Mouse (Mus musculus) skeletal muscle tissue, adult 2 months (tissue): ENCODE measurements around the gene Serpine1.

ENCODE experiments used
- DNase-seq: peaks from one replicate; pipeline ENCODE4 v3.0.0-alpha.2; 2012; ENCODE audit warnings: low read depth, low spot score

Gene Serpine1

DNA sequence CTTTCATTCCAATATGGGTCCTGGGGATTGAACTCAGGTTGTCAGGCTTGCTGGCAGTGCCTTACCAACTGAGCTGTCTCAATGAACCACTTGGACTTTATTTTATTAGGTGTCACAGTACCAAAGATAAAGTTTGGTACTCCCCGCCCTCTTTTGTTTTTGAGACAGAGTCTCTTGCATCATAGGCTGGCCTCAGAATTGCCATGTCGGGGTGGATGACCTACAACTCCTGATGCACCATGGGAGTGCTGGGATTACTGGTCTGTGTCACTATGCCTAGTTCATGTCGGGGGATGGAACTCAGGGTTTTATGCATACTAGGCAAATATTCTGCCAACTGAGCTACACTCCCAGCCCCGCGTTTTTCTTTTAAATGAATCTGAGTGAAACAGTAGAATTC lies 17.2 kb downstream of the Serpine1 start:
- no peak for DNase-seq

DNA sequence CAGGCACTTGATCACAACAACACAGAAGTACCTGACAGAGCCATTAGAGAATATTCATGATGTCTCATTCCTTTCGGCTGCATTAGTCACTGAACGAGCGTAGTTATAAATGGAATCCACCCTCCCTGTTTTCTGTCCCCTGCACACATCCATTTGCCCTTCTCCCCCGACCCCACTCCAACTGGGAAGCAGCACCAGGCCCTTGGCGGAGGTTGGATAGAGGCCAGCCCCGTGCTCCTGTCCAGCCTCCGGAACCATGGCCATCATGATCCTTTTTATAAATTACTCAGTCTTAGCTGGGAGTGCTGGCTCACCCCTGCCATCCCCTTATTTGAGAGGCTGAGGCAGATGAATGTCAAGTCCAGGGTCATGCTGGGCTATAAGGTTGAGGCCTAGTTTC lies 17.8 kb downstream of the Serpine1 start:
- DNase-seq, result no peak

DNA sequence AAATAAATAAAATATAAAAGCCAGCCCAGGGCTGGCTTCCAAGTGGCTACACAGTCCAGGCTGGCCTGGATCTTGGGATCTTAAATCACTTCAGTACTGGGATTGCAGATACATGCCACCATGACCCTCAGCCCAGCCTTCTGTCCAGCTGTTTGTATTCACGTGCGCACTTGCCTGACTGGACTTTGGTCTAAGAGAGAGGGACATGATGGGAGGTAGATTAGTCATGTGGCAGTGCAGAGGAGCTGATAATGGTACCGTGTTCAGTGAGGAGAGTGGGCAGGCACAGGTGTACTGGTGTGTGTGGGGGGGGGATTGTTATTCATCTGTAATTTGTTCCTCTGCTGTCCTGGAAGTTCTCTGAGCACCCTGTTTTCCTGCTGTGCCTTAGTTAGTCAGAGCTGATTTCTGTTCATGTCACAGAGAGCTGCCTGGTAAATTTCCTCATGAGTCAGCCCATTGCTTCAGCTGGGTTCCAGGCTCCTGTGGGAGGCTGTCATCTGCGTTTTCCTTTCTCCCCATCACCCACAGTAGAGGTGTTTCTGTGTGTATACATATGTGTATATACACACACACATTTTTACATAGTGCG lies 20.1 kb downstream of the Serpine1 start:
- no peak for DNase-seq

DNA sequence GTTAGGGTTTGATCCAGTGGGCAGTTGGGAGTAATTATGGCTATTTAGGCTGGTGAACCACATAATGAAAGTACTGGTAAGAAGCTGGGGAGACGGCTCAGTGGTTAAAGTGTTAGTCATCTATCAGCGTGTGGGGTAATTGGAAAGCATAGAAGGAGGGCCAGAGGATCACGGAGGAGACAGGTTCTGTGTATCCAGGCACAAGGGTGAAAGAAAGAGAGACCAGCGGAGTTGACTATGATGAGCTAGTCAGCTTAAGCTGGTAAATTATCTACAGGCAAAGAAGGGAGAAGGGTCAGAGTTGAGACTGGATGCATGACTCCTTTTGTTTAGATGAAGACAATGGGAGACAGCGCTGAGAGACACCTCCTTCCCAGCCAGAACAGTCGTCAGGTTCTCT lies 20.9 kb downstream of the Serpine1 start:
- no peak for DNase-seq

DNA sequence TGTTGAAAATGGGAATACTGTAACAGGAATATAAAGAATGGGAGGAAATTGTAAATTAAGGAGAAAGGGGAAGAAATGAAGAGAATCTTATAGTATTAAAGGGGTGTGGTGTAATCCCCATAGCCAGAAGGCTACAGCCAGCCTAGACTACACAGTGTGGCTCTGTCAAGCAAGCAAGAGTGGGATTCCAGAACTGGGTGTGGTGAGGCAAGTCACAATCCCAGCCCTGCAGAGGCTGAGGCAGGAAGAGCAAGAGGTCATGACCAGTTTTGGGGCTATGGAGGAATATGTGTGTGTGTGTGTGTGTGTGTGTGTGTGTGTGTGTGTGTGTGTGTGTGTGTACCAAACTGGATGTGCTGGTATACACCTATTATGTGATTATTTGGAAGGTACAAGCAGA lies 25.1 kb downstream of the Serpine1 start:
- no peak for DNase-seq

DNA sequence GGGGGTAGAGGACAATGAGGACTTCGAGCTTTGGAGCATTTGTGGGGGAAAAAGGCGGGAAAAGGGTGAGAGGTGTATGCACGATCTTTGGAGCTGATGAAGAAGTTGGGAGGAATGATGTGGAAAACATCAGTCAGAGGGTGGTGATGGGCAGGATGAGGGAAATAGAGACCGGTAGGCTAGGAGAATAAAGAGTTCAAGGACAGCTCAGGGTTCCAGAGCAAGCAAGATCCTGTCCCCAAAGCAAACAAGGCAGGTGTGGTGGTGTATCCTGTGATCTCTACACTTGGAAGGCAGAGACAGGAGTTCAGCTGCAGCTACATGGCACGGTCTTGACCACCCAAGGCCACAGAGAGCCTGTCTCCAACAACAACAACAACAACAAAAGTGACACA lies 25.7 kb downstream of the Serpine1 start:
- no peak for DNase-seq

DNA sequence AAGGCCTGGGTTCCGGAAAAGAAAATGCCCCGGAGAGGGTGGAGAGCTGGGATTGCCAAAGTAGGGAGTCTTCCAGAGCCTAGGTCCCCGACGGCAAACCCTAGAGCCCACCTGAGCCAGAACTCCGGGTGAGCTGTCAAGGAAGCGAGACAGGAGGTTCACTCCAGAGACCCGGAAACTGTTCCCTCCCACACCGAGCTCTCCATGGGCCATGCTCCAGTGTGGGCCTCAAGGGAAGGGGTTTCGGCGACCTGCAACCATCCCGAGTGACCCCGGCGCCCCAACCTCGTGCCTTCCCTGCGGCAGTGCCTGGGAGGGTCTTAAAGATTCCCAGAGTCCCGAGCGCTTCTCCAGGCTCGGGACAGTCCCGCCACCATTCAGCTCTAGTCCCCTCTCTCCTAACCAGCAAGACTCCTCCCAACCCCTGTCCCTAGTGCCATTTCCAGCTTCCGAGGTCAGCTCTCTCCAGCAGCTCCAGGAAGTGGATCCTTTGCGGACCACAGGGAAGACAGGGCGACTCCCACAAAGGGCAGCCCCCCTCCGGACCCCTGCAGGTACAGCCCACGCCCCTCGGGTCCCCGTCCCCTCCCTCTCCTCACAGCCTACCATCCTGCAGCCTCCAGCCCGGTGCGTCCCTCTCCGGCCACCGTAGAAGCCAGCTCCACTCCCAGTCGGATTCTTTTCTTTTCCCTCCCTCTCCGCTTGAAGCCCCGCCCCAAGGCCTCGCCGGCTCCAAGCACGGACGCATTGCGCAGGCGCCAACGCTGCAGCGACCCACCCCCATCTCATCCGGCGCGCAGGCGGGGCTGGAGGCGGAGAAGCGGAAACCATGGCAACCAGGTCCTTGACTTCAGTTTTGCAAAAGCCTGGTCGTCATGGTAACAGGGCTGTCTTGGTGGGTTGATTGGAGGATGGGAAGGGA lies 26.4 kb downstream of the Serpine1 start, which contains the start of gene Ap1s1:
Gene Ap1s1 (minus strand): TSS at position 734 of the 922 bp plus-strand sequence.
- peak; percentile 92 for DNase-seq

DNA sequence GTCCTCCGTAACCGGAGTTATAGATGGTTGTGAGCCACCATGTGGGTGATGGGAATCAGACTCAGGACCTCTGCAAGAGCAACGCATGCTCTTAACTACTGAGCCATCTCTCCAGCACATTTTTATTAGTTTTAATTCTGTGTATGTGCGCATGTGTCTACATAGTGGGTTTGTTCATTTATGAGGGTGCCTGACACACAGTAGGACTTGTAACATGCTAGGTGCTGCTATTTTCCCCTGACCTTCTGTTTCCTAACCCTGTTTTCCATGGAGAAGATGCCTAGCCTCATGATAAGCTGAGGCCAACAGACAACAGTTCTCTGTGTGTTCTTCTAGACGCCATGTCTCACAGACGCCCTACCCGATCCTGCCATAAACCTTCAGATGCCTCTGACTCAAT lies 28.1 kb downstream of the Serpine1 start:
- no peak for DNase-seq

DNA sequence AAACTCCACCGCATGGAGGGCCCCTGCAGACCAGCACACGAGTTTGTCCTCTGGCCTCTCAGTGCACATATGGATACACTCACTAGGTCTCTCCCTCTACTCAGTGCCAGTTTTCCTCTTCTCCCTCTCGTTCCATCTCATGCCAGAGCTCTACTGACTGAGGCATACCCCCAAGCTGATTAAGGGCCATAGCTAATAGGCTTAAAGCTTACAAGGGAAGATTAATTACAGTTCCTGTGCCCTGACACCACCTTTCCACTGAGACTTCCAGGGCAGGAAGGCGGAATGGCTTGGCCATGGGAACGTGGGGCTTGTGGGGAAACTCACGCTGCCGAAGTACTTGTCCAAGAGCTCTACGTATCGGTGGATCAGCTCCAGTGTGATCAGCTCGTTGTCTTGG lies 30.6 kb downstream of the Serpine1 start:
- DNase-seq, result no peak

DNA sequence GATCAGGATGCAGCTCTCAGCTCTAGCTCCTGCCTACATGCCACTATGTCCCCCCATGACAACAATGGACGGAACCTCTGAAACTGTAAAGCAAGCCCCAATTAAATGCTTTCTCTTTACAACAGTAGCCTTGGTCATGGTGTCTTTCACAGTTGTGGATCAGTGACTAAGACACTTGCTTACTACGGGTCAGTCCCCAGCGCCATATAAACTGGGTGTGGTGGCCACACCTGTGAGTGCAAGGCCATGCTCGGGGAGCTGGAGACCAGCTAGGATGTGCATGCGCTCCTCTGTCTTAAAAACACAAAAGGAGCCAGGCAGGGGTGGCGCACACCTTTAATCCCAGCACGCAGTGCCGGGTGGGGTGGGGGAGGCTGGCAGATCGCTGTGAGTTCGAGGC lies 32.6 kb downstream of the Serpine1 start:
- DNase-seq, result no peak

DNA sequence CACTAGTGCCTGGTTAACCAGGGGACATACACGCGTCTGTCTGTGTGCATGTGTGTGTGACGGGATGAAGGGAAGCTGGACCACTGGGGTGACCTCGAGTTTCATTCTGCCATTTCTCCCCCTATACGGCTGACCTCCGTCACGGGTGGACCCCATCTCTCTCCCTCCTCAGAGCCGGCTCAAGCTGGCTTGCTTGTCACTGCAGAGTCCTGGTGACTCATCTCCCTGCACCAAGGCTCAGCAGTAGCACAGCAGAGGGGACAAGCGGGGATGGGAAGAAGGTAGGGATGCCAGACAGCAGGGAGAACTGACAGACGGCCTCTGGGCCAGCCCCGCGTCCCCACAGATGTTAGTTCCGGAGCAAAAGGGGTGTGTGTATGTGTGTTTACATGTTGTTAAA lies 35.9 kb downstream of the Serpine1 start:
- DNase-seq, result no peak

DNA sequence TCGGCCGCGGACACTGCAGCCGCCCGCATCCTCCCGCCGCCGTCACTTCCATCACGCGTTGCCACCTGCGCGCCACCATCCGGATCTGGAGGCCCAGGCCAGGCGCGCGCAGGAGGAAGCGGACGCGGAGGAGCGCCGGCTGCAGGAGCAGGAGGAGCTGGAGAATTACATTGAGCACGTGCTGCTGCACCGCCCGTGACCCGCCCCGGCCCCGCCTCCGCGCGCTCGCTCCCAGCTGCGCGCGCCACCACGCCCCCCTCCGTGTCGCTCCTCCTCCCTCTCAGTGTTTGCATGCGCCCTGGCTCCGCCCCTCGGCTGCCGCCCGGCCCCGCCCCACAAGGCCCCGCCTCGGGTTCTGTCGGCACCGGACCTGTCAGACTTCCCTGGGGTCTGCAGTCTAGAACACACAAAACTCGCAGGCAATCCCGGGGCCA lies 39.4 kb downstream of the Serpine1 start:
- peak; percentile 62 for DNase-seq

DNA sequence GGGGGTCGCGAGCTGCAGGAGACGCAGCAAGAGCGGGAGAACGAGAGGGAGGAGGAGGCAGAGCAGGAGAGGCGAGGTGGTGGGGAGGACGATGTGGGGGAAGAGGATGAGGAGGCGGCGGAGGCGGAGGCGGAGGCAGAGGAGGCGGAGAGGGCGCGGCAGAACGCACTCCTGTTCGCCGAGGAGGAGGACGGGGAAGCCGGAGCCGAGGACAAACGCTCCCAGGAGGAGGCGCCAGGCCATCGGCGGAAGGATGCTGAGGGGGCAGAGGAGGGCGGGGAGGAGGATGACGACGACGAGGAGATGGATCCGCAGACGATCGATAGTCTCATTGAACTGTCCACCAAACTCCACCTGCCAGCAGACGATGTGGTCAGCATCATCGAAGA lies 40.0 kb downstream of the Serpine1 start:
- no peak for DNase-seq

DNA sequence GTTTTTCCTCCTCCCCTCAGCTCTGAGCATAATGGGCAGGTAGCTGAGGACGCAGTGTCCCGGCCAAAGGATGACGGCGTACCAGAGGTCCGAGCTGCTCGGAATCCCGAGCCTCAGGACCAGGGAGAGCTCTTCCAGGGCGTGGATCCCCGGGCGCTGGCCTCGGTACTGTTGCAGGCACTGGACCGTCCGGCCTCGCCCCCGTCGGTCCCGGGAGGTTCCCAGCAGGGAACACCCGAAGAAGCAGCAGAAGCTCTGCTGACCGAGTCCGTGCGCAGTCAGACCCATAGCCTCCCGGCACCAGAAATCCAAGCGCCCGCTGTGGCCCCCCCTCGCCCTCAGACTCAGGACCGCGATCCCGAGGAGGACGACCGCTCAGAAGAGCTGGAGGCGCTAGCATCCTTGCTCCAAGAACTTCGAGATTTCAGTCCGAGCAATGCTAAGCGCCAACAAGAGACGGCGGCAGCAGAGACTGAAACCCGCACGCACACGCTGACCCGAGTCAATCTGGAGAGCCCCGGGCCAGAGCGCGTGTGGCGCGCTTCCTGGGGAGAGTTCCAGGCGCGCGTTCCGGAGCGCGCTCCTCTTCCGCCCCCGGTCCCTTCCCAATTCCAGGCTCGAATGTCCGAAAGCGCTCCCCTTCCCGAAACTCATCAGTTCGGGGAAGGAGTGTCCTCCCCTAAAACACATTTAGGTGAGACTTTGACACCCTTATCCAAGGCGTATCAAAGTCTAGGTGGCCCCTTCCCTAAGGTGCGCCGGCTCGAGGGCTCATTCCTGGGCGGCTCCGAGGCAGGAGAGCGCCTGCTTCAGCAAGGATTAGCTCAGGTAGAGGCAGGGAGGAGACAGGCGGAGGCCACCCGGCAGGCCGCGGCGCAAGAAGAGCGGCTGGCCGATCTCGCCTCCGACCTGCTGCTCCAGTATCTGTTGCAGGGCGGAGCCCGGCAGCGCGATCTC lies 40.7 kb downstream of the Serpine1 start:
- no peak for DNase-seq

DNA sequence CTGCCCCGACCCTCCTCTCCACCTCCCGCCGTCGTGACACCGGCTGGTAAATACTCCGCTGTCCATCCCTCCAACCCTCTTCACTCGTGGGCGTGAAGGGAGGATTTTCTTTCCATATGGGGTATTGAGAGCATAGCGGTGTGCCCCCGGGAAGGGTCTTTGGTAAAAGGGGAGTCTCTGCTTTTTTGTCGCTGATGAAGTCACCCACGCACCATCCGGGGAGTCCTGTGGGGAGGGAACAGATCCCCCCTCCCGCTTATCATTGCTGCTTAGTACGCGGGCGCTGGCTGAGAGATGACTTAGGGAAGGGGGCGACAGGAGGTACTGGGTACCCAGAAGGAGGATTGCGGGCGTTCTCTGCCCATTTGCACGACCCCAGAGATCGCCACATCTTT lies 41.7 kb downstream of the Serpine1 start:
- DNase-seq, result no peak

DNA sequence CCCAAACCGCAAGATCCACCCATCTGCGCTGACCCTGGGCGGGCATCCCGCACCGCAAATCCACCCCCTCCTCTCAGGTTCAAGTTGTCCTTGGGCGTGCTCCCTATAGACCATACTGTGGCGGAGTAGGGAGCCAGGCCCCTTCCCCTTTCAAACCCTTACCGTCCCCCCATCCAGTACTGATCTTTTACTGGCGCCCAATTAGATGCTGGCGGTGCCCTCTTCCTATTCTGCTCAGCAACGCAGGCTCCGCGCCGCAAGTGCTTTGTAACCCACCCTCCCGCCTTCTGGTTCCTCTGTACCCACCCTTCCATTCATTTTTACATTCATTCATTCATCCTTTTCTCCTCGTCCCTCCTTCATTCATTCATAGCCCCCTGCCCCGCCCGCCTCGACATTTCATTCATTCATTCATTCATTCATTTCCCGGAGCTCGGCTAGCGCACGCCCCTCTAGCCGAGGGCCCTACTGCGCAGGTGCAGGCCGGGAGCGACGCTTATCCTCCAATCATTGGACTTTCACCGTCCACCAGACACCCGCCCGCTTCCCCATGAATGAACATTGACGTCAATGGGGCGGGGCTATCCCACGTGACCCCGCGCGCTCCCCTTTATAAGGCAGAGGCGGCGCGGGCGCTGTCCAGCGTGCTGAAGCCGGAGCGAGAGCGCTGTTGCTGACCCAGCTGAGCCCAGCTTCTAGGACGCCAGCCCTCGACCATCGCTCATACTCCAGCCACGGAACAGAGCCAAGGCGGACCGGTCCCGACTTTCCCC lies 42.2 kb downstream of the Serpine1 start:
- DNase-seq, result peak; percentile 90

DNA sequence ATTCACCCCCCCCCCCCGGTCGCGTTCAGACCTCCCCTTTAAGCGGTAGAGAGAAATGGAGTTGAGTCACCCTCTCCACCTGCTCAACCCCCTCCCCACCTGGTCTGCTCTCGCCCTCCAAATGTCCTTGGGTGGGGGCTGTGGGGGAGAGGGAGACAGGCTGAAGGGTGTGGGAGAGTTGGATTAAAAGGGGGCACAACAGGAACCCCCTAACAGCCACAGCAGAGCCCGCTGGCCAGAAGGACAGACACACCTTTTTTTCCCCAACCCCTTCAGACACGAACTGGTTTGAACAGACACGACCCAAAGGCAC lies 42.8 kb downstream of the Serpine1 start:
- no peak for DNase-seq

DNA sequence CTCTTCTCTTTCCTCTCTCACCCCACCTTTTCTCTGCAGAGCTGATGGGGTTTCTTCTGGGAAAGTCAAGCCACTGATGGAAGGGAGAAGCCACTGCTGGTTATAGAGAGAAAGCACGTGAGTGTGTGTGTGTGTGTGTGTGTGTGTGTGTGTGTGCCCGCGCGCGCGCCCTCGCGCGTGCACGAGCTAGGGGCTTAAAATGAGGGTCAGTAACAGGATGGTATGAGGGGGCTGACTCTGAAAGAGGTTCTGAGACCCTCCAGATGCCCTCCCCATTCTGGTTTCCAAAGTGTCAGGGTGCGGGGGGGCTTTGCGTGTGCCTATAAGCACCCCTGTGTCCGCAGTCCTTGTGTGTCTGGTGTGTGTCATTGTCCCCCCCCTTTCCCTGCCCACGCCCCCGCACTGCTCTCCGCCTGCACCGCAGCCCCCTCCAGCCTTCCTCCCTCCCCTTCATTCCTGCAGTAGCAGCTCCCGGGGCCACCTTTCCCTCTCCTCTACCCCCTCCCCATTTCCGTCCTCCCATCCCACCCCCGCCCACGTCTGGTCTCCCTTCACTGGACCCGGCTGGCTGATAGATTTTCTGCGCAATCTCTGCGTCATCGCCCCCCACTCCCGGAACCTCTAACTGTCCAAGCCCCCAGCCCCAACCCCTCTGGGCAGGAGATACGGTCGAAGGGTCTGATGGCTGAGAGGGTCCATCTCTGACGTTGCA lies 43.4 kb downstream of the Serpine1 start:
- no peak for DNase-seq

DNA sequence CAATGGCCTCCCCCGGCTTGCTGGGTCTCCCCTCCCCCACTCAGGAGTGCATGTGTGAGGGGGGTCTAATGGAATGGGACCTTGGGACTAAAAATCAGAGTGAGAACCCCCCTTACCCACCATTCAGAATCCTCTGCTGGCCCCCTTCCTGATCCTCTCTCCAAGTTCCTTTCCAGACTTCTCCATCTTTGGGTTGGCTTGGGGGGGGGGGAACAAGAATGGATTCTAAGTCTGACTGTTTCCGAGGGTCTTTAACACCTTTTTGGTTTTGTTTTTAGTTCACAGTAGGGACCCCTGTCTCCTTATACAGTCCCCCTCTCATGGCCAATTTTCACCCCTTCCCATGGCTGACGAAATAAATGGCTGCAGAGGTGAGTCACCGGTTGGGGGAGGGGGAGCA lies 46.0 kb downstream of the Serpine1 start, which contains the start of gene Vgf:
Gene Vgf (plus strand): TSS at position 301 of the 400 bp plus-strand sequence.
- no peak for DNase-seq

DNA sequence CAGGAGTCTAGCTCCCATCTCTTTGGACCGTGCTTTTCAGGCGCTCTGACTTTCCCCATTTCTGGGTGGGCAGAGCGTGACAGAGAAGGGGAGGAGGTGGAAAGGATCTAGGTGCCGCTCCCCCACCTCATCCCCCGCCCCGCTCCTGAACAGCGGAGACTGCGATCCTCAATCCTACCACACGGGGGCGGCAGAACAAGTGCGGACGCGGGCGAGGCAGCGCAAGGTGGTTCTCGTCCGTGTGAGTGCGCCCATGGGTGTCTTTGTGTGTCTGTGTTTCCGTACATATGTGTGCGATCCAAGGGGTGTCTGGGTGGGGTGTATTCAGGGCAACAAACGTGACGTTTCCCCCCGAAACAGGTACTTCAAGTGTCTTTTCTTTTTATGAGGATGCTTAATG lies 46.9 kb downstream of the Serpine1 start:
- peak; percentile 18 for DNase-seq

DNA sequence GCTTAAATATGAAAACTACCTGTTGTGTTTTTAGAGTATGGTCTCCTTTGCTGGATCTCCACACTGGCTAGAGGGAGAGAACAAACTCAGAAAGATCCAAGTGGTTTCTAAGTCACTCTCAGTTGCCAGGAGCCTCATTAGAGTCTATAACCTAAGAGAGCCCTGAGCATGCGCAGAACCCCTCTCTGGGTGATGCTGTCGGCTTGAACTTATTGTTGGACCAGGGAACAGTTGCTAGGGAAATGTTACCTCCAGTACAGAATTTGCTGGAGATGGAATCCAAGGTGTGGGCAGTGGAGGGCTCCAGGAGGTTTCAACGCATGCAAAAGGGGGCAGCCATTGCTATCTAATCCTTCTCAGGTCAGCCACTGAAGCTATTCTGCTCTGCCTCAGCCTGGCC lies 47.8 kb downstream of the Serpine1 start:
- no peak for DNase-seq
